Mouse (Mus musculus) kidney, postnatal 10 days (tissue): ENCODE data around the gene Pax4.

Source experiments
- DNase-seq: peaks from one replicate; pipeline ENCODE4 v3.0.0; 2021; ENCODE audit warnings: mixed read lengths

The Pax4 gene

GRCm38 (mm10) chr6:28449253-28449652, at the start of gene Pax4:
Gene Pax4, minus strand, starts transcription at chr6:28449353.
- no peak for DNase-seq

GRCm38 (mm10) chr6:28497837-28498236, 48.7 kb upstream of the Pax4 start:
- DNase-seq = peak; percentile 23

- DNase-seq = no peak
Observed at GRCm38 (mm10) chr6:28491198-28491597, 42.0 kb upstream of the Pax4 start.

- DNase-seq = no peak
Observed at GRCm38 (mm10) chr6:28490612-28491011, 41.5 kb upstream of the Pax4 start.

GRCm38 (mm10) chr6:28488204-28488851, 39.2 kb upstream of the Pax4 start:
- DNase-seq = no peak

GRCm38 (mm10) chr6:28486905-28487304, 37.8 kb upstream of the Pax4 start:
- no peak for DNase-seq

- DNase-seq = no peak
Observed at GRCm38 (mm10) chr6:28486471-28486870, 37.3 kb upstream of the Pax4 start.

- no peak for DNase-seq
Observed at GRCm38 (mm10) chr6:28486008-28486407, 36.9 kb upstream of the Pax4 start.

GRCm38 (mm10) chr6:28482711-28483315, 33.7 kb upstream of the Pax4 start:
- DNase-seq = no peak

- DNase-seq = peak; percentile 18
Observed at GRCm38 (mm10) chr6:28480752-28481492, 31.8 kb upstream of the Pax4 start.

GRCm38 (mm10) chr6:28479865-28480751, 31.0 kb upstream of the Pax4 start:
- DNase-seq = peak; percentile 99

- DNase-seq = no peak
Observed at GRCm38 (mm10) chr6:28474839-28475238, 25.7 kb upstream of the Pax4 start, which contains the start of gene Snd1. Gene Snd1, plus strand, starts transcription at chr6:28475139.

- DNase-seq = no peak
Observed at GRCm38 (mm10) chr6:28474211-28474610, 25.1 kb upstream of the Pax4 start.

GRCm38 (mm10) chr6:28471284-28472035, 22.3 kb upstream of the Pax4 start:
- no peak for DNase-seq

- no peak for DNase-seq
Observed at GRCm38 (mm10) chr6:28470621-28471020, 21.5 kb upstream of the Pax4 start.

- no peak for DNase-seq
Observed at GRCm38 (mm10) chr6:28470017-28470602, 21.0 kb upstream of the Pax4 start.

GRCm38 (mm10) chr6:28464630-28465029, 15.5 kb upstream of the Pax4 start:
- no peak for DNase-seq

- peak; percentile 84 for DNase-seq
Observed at GRCm38 (mm10) chr6:28460534-28460933, 11.4 kb upstream of the Pax4 start.

- no peak for DNase-seq
Observed at GRCm38 (mm10) chr6:28459221-28459668, 10.1 kb upstream of the Pax4 start.

- no peak for DNase-seq
Observed at GRCm38 (mm10) chr6:28450977-28451376, 1.8 kb upstream of the Pax4 start.

GRCm38 (mm10) chr6:28450481-28450880, 1.3 kb upstream of the Pax4 start:
- DNase-seq = no peak

GRCm38 (mm10) chr6:28447937-28448336, 1.2 kb downstream of the Pax4 start:
- DNase-seq = no peak
